ENCODE assay signal across 27 mouse cellular contexts in genomic region chr9:99216182-99216581, GRCm38 (mm10). TPM values are rescaled to one million over a fixed set of nuclear protein-coding genes. Genes with fewer than 3 reads are reported as not detected.
DNase-seq lines count a peak whose midpoint lies in the region; ATAC-seq and TF ChIP-seq lines count a peak whose summit lies in the region.
"Had no signal": no experiment of that assay in that cellular context is flagged by ENCODE, and none has a peak within 500 bp of the region (broad histone marks: within the 10 kb centered on the region; RNA-seq: fewer than 3 reads in every experiment).

No protein-coding gene starts in this region.

- no peak for TF ChIP-seq POLR2A in cerebellum, adult 2 months (IDR thresholded peaks at IDR 0.05; ENCODE audit: borderline replicate concordance, insufficient read depth, low read length)

- H3K4me1 ChIP-seq in G1E (ENCODE audit: insufficient read depth, low read depth, low read length), result peaks cover 27% of the 10 kb centered on the region
- peaks cover 8% of the 10 kb centered on the region for H3K4me1 ChIP-seq in forebrain, embryonic 10.5 days
- no peaks in the 10 kb centered on the region for H3K4me1 ChIP-seq in cerebellum, adult 2 months (ENCODE audit: control insufficient read depth, insufficient read depth, low read length)
- H3K4me1 ChIP-seq: embryonic facial prominence, embryonic 12.5 days had no signal

- no peak overlapping the region for H3K27ac ChIP-seq in forebrain, embryonic 10.5 days
- no peak overlapping the region for H3K27ac ChIP-seq in cerebellum, adult 2 months (ENCODE audit: insufficient read depth, low read length)
- H3K27ac ChIP-seq: embryonic facial prominence, embryonic 10.5 days; embryonic facial prominence, embryonic 12.5 days; forebrain, embryonic 12.5 days had no signal

- ATAC-seq in G1E (ENCODE audit: extremely low read depth, insufficient number of reproducible peaks, low FRiP score, poor library complexity, severe bottlenecking), result 0 out of 2 replicates have a peak, but pooled peaks have one; percentile 30
- peak; percentile 18; the same call in 1 of the 2 replicates for ATAC-seq in megakaryocyte, adult 5-6 weeks (ENCODE audit: poor library complexity, severe bottlenecking)
- ATAC-seq: CD4-positive, CD25-positive, alpha-beta regulatory T cell, adult 4 months; forebrain, embryonic 14.5 days; forebrain, embryonic 16.5 days had no signal

- H3K4me3 ChIP-seq in G1E (ENCODE audit: low read depth, low read length), result no peak overlapping the region
- no peak overlapping the region for H3K4me3 ChIP-seq in forebrain, embryonic 10.5 days
- no peak overlapping the region for H3K4me3 ChIP-seq in cerebellum, adult 2 months (replicated peaks; ENCODE audit: insufficient read depth, low read depth, low read length)
- H3K4me3 ChIP-seq: embryonic facial prominence, embryonic 10.5 days; embryonic facial prominence, embryonic 12.5 days; forebrain, embryonic 12.5 days had no signal

- H3K9me3 ChIP-seq in G1E (replicated peaks), result no peaks in the 10 kb centered on the region
- H3K9me3 ChIP-seq in forebrain, embryonic 10.5 days, result no peaks in the 10 kb centered on the region
- H3K9me3 ChIP-seq: embryonic facial prominence, embryonic 10.5 days; embryonic facial prominence, embryonic 12.5 days; forebrain, embryonic 12.5 days had no signal

- DNase-seq in G1E (ENCODE audit: low spot score) (no peak), MEL-GATA-1-ER (ENCODE audit: extremely low read depth, low read depth) (peak; percentile 81)
- no peak for DNase-seq in thymus, postnatal 0 days (ENCODE audit: low spot score)
- DNase-seq in forebrain, embryonic 10.5 days (ENCODE audit: extremely low spot score, low spot score), result no peak
- DNase-seq in cerebellum, adult 2 months, result no peak
- DNase-seq: adrenal gland, adult 2 months; adrenal gland, postnatal 10 days; adrenal gland, postnatal 25 days; B cell, adult 2 months; cerebellum, adult 11 months; cerebellum, adult 18-20 months; cerebellum, adult 9-10 months; cerebellum, postnatal 10 days; cerebellum, postnatal 25 days had no signal

- 83% methylated on average over 2 of the region's 2 CpGs for WGBS in forebrain, embryonic 10.5 days
- WGBS in cerebellum, adult 2 months, result 81% methylated on average over 2 of the region's 2 CpGs

- H3K27me3 ChIP-seq in G1E (ENCODE audit: insufficient read depth, low read length), result peaks cover 4% of the 10 kb centered on the region; the same call in 1 of the 2 replicates
- H3K27me3 ChIP-seq in forebrain, embryonic 10.5 days (ENCODE audit: poor library complexity, severe bottlenecking), result no peaks in the 10 kb centered on the region
- H3K27me3 ChIP-seq in cerebellum, adult 2 months (ENCODE audit: control insufficient read depth, insufficient read depth, low read length), result no peaks in the 10 kb centered on the region
- H3K27me3 ChIP-seq: CH12.LX; embryonic facial prominence, embryonic 12.5 days; forebrain, embryonic 12.5 days had no signal

- no peaks in the 10 kb centered on the region for H3K36me3 ChIP-seq in G1E (replicated peaks)
- no peaks in the 10 kb centered on the region for H3K36me3 ChIP-seq in forebrain, embryonic 10.5 days (replicated peaks)
- H3K36me3 ChIP-seq: embryonic facial prominence, embryonic 10.5 days; embryonic facial prominence, embryonic 12.5 days; forebrain, embryonic 12.5 days had no signal

- TF ChIP-seq CTCF in G1E (IDR thresholded peaks at IDR 0.05; ENCODE audit: low read depth, low read length), result no peak
- no peak for TF ChIP-seq CTCF in cerebellum, adult 2 months (IDR thresholded peaks at IDR 0.05; ENCODE audit: borderline replicate concordance, insufficient read depth, low read depth, low read length)

RNA-seq across cellular contexts. Expression of gene Faiml, which starts 20.9 kb away (rescaled TPM):
- total RNA-seq in G1E (2014; fragmentation: Nextera tagmentation), result not detected in 2 replicates
- total RNA-seq in G1E (2017), result 0.35 TPM in 1 of 2 replicates, not detected in the other
- polyA plus RNA-seq in G1E (2012), result not detected in 2 replicates
- not detected in 2 replicates for total RNA-seq in megakaryocyte, adult 5-6 weeks (2015)
- total RNA-seq in megakaryocyte, adult 5-6 weeks (2017), result not detected in 2 replicates
- not detected in 2 replicates for polyA plus RNA-seq in thymus, postnatal 0 days (2015; fragmentation: Nextera tagmentation; extraction: Ambion mirVana)
- not detected in 2 replicates for polyA plus RNA-seq in forebrain, embryonic 10.5 days (2016; fragmentation: Nextera tagmentation; extraction: Ambion mirVana)
- not detected in 2 replicates for polyA plus RNA-seq in cerebellum, adult 2 months (2012; rRNA removed)
- total RNA-seq: adrenal gland, adult 2 months; adrenal gland, postnatal 10 days; adrenal gland, postnatal 25 days; adrenal gland, postnatal 4 days; CH12.LX had no signal
- polyA plus RNA-seq: adrenal gland, adult 2 months; brain, embryonic 14.5 days; CD4-positive, CD25-positive, alpha-beta regulatory T cell, adult 4 months; cortical plate, adult 2 months; embryonic facial prominence, embryonic 10.5 days; embryonic facial prominence, embryonic 12.5 days; embryonic facial prominence, embryonic 14.5 days; forebrain, embryonic 12.5 days; forebrain, embryonic 14.5 days; forebrain, embryonic 16.5 days; frontal cortex, adult 2 months had no signal

RNA-seq across cellular contexts. Expression of gene Cep70, which starts 27.0 kb away (rescaled TPM):
- total RNA-seq in G1E (2014; fragmentation: Nextera tagmentation), result 126 and 147 TPM in 2 replicates
- total RNA-seq in G1E (2017), result 36.4 and 45.5 TPM in 2 replicates
- polyA plus RNA-seq in G1E (2012), result 2.3 and 4.2 TPM in 2 replicates
- 24.5 and 26.7 TPM in 2 replicates for total RNA-seq in megakaryocyte, adult 5-6 weeks (2015)
- 30.2 and 38.7 TPM in 2 replicates for total RNA-seq in megakaryocyte, adult 5-6 weeks (2017)
- 39.0 and 40.4 TPM in 2 replicates for polyA plus RNA-seq in thymus, postnatal 0 days (2015; fragmentation: Nextera tagmentation; extraction: Ambion mirVana)
- polyA plus RNA-seq in forebrain, embryonic 10.5 days (2016; fragmentation: Nextera tagmentation; extraction: Ambion mirVana), result 39.3 and 40.3 TPM in 2 replicates
- polyA plus RNA-seq in cerebellum, adult 2 months (2012; rRNA removed), result 15.4 and 15.8 TPM in 2 replicates
